Mouse (Mus musculus): Measurements from ENCODE around the gene Rfc4. TPM values are rescaled to one million over a fixed set of nuclear protein-coding genes. Genes with fewer than 3 reads are reported as not detected.

The Rfc4 gene
- polyA plus RNA-seq, 1 experiment from 2014 or later: 77.3 TPM

DNA sequence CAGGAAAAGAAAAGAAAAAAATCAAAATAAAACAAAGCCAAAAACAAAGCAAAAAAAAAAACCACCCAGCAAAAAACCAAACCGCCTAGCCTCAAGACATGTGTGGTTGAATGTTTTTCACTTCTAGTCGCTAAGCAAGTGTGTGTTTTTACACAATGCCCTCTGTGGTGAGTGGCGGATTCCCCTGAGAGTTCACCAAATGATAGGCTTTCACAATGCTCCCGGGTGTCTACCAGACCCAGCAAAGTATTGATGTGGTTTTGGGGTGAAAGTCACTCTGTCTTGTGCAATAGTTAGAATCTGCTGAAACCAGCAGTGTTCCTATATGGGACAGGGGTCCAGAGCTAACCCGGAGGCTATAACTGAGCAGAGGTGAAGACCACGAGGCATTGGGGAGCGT lies 16.8 kb upstream of the Rfc4 start:
- Histone ChIP-seq H3K27me3 (ENCODE audit: insufficient read depth, low read length) (no peaks in the 10 kb centered on the region), H3K36me3 (ENCODE audit: insufficient read depth, low read length) (no peaks in the 10 kb centered on the region), H3K4me1 (replicated peaks; ENCODE audit: insufficient read depth, low read length) (no peaks in the 10 kb centered on the region), H3K4me3 (replicated peaks; ENCODE audit: low read depth, low read length) (no peak overlapping the region), H3K9ac (ENCODE audit: low read depth, low read length) (no peak overlapping the region), H3K4me2 (ENCODE audit: low read length) (no peak overlapping the region), H3K27ac (no peak overlapping the region), H3K9me3 (replicated peaks; ENCODE audit: low read length) (no peaks in the 10 kb centered on the region)
- DNase-seq (ENCODE audit: low spot score) (no peak), ATAC-seq (replicated peaks; ENCODE audit: low FRiP score, low read depth) (no peak)
- TF ChIP-seq CTCF (IDR thresholded peaks at IDR 0.05; ENCODE audit: low read depth): no peak
- WGBS: 86% methylated on average over 7 of the region's 7 CpGs

DNA sequence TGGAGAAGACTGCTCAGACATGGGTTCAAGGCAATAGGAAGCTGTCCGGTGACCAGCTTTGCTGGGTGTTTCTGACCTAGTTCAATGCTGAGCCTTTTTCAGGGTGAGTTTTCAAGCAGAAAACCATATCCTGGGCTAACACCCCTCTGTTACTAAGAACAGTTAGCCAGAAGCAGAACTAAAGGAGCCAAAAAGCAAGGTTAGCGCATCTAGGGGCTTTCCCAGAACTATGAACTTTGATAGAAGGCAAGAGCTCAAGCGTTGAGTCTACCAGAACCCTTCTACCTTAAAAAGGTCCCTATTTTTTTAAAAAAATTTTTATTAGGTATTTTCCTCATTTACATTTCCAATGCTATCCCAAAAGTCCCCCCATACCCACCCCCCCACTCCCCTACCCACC lies 13.4 kb upstream of the Rfc4 start:
- Histone ChIP-seq H3K27me3 (ENCODE audit: insufficient read depth, low read length) (no peaks in the 10 kb centered on the region), H3K36me3 (ENCODE audit: insufficient read depth, low read length) (no peaks in the 10 kb centered on the region), H3K4me1 (replicated peaks; ENCODE audit: insufficient read depth, low read length) (no peaks in the 10 kb centered on the region), H3K4me3 (replicated peaks; ENCODE audit: low read depth, low read length) (no peak overlapping the region), H3K9me3 (replicated peaks; ENCODE audit: low read length) (no peaks in the 10 kb centered on the region), H3K4me2 (ENCODE audit: low read length) (no peak overlapping the region), H3K27ac (no peak overlapping the region), H3K9ac (ENCODE audit: low read depth, low read length) (no peak overlapping the region)
- no peak for TF ChIP-seq CTCF (IDR thresholded peaks at IDR 0.05; ENCODE audit: low read depth)
- DNase-seq (ENCODE audit: low spot score): no peak
- WGBS: 95% methylated on average over 3 of the region's 3 CpGs
- no peak for ATAC-seq (replicated peaks; ENCODE audit: low FRiP score, low read depth)

- Histone ChIP-seq H3K27ac (no peak overlapping the region), H3K36me3 (ENCODE audit: insufficient read depth, low read length) (no peaks in the 10 kb centered on the region), H3K9me3 (replicated peaks; ENCODE audit: low read length) (no peaks in the 10 kb centered on the region), H3K4me1 (replicated peaks; ENCODE audit: insufficient read depth, low read length) (no peaks in the 10 kb centered on the region), H3K4me2 (ENCODE audit: low read length) (no peak overlapping the region), H3K4me3 (replicated peaks; ENCODE audit: low read depth, low read length) (no peak overlapping the region), H3K27me3 (ENCODE audit: insufficient read depth, low read length) (no peaks in the 10 kb centered on the region), H3K9ac (ENCODE audit: low read depth, low read length) (no peak overlapping the region)
- DNase-seq (ENCODE audit: low spot score): no peak
- TF ChIP-seq CTCF (IDR thresholded peaks at IDR 0.05; ENCODE audit: low read depth): no peak
- whole genome bisulfite sequencing: 51% methylated on average over 4 of the region's 4 CpGs
- 0 out of 2 replicates have a peak, but pooled peaks have one; percentile 13 for ATAC-seq (replicated peaks; ENCODE audit: low FRiP score, low read depth)
Observed at GRCm38 (mm10) chr16:23136406-23136970, 9.0 kb upstream of the Rfc4 start.

- DNase-seq (ENCODE audit: low spot score): peak; percentile 84
- no peak for ATAC-seq (replicated peaks; ENCODE audit: low FRiP score, low read depth)
- no peaks in the 10 kb centered on the region for H3K4me1 ChIP-seq (replicated peaks; ENCODE audit: insufficient read depth, low read length)
- H3K4me2 ChIP-seq (ENCODE audit: low read length): peak overlapping the region; percentile 37; the same call in 1 of the 2 replicates
- H3K27me3 ChIP-seq (ENCODE audit: insufficient read depth, low read length): no peaks in the 10 kb centered on the region
- peak; percentile 92 for TF ChIP-seq CTCF (IDR thresholded peaks at IDR 0.05; ENCODE audit: low read depth)
- H3K9ac ChIP-seq (ENCODE audit: low read depth, low read length): no peak overlapping the region
- no peaks in the 10 kb centered on the region for H3K36me3 ChIP-seq (ENCODE audit: insufficient read depth, low read length)
- 17% methylated on average over 11 of the region's 11 CpGs for WGBS
- no peak overlapping the region for H3K27ac ChIP-seq
- H3K4me3 ChIP-seq (replicated peaks; ENCODE audit: low read depth, low read length): no peak overlapping the region
- no peaks in the 10 kb centered on the region for H3K9me3 ChIP-seq (replicated peaks; ENCODE audit: low read length)
Observed at GRCm38 (mm10) chr16:23135421-23136149, 8.0 kb upstream of the Rfc4 start.

GRCm38 (mm10) chr16:23132336-23132735 lies 4.8 kb upstream of the Rfc4 start:
- Histone ChIP-seq H3K27me3 (ENCODE audit: insufficient read depth, low read length) (no peaks in the 10 kb centered on the region), H3K9ac (ENCODE audit: low read depth, low read length) (no peak overlapping the region), H3K4me2 (ENCODE audit: low read length) (no peak overlapping the region), H3K4me3 (replicated peaks; ENCODE audit: low read depth, low read length) (no peak overlapping the region), H3K27ac (no peak overlapping the region), H3K4me1 (replicated peaks; ENCODE audit: insufficient read depth, low read length) (peaks cover 5% of the 10 kb centered on the region; the same call in 1 of the 2 replicates), H3K9me3 (replicated peaks; ENCODE audit: low read length) (no peaks in the 10 kb centered on the region), H3K36me3 (ENCODE audit: insufficient read depth, low read length) (no peaks in the 10 kb centered on the region)
- no peak for TF ChIP-seq CTCF (IDR thresholded peaks at IDR 0.05; ENCODE audit: low read depth)
- no peak for DNase-seq (ENCODE audit: low spot score)
- no peak for ATAC-seq (replicated peaks; ENCODE audit: low FRiP score, low read depth)
- WGBS: 89% methylated on average over 1 of the region's 1 CpGs

GRCm38 (mm10) chr16:23130303-23130702 lies 2.8 kb upstream of the Rfc4 start:
- 80% methylated on average over 3 of the region's 3 CpGs for WGBS
- Histone ChIP-seq H3K27ac (no peak overlapping the region), H3K27me3 (ENCODE audit: insufficient read depth, low read length) (no peaks in the 10 kb centered on the region), H3K4me3 (replicated peaks; ENCODE audit: low read depth, low read length) (no peak overlapping the region), H3K9ac (ENCODE audit: low read depth, low read length) (no peak overlapping the region), H3K9me3 (replicated peaks; ENCODE audit: low read length) (no peaks in the 10 kb centered on the region), H3K36me3 (ENCODE audit: insufficient read depth, low read length) (no peaks in the 10 kb centered on the region), H3K4me1 (replicated peaks; ENCODE audit: insufficient read depth, low read length) (peaks cover 5% of the 10 kb centered on the region; the same call in 1 of the 2 replicates), H3K4me2 (ENCODE audit: low read length) (no peak overlapping the region)
- ATAC-seq (replicated peaks; ENCODE audit: low FRiP score, low read depth) (no peak), DNase-seq (ENCODE audit: low spot score) (no peak)
- TF ChIP-seq CTCF (IDR thresholded peaks at IDR 0.05; ENCODE audit: low read depth): no peak

Data from kidney, postnatal 0 days (tissue).